Mouse (Mus musculus) E14TG2a.4 (cell line): ENCODE results near the gene Syt15.

Experiments used
- H3K27me3 ChIP-seq: 2 replicates; pipeline ENCODE4 v1.6.1; 2014; ENCODE audit warnings: low read length, control low read depth; ENCODE audit not compliant: insufficient read depth
- H3K36me3 ChIP-seq: 2 replicates; pipeline ENCODE4 v1.6.1; 2014; ENCODE audit warnings: low read length, control low read depth; ENCODE audit not compliant: insufficient read depth
- H3K4me1 ChIP-seq: replicated peaks from 2 replicates; pipeline ENCODE4 v1.6.1; 2014; ENCODE audit warnings: low read depth, low read length, control low read depth
- H3K4me3 ChIP-seq: replicated peaks from 2 replicates; pipeline ENCODE4 v1.5.1; 2014; ENCODE audit warnings: mild to moderate bottlenecking, low read length
- H3K9me3 ChIP-seq: 2 replicates; pipeline ENCODE4 v1.6.1; 2014; ENCODE audit warnings: low read length, control low read depth
- CTCF ChIP-seq: conservative IDR thresholded peaks from 2 replicates; pipeline ENCODE4 v1.5.1; 2014; ENCODE audit warnings: low read length
- NANOG ChIP-seq: IDR thresholded peaks from 2 replicates; pipeline ENCODE4 v1.6.1; 2014; ENCODE audit warnings: borderline replicate concordance, low read length, mixed read lengths
- POU5F1 ChIP-seq: IDR thresholded peaks from 2 replicates; pipeline ENCODE4 v1.6.1; 2014; ENCODE audit warnings: low read length, borderline replicate concordance

The Syt15 gene

GRCm38 (mm10) chr14:34268046-34268445 is 48.7 kb downstream of the Syt15 start:
- no peak overlapping the region for H3K4me3 ChIP-seq
- no peaks in the 10 kb centered on the region for H3K36me3 ChIP-seq
- no peaks in the 10 kb centered on the region for H3K27me3 ChIP-seq
- H3K9me3 ChIP-seq: no peaks in the 10 kb centered on the region
- TF ChIP-seq POU5F1: no peak
- no peak for TF ChIP-seq NANOG
- TF ChIP-seq CTCF: no peak
- peaks cover 19% of the 10 kb centered on the region for H3K4me1 ChIP-seq

- peaks cover 13% of the 10 kb centered on the region for H3K4me1 ChIP-seq
- no peak for TF ChIP-seq POU5F1
- peak; percentile 35 for TF ChIP-seq CTCF
- no peak overlapping the region for H3K4me3 ChIP-seq
- H3K9me3 ChIP-seq: no peaks in the 10 kb centered on the region
- no peaks in the 10 kb centered on the region for H3K36me3 ChIP-seq
- no peaks in the 10 kb centered on the region for H3K27me3 ChIP-seq
These were observed 53.9 kb downstream of the Syt15 start for GRCm38 (mm10) chr14:34273280-34273679.

GRCm38 (mm10) chr14:34274141-34274540 is 54.7 kb downstream of the Syt15 start:
- H3K4me3 ChIP-seq: no peak overlapping the region
- TF ChIP-seq POU5F1: no peak
- TF ChIP-seq NANOG: no peak
- TF ChIP-seq CTCF: no peak
- H3K36me3 ChIP-seq: no peaks in the 10 kb centered on the region
- H3K27me3 ChIP-seq: no peaks in the 10 kb centered on the region
- peaks cover 9% of the 10 kb centered on the region for H3K4me1 ChIP-seq
- H3K9me3 ChIP-seq: no peaks in the 10 kb centered on the region

- TF ChIP-seq NANOG (no peak), CTCF (no peak), POU5F1 (no peak)
- no peak overlapping the region for H3K4me3 ChIP-seq
- H3K9me3 ChIP-seq: no peaks in the 10 kb centered on the region
- H3K36me3 ChIP-seq: no peaks in the 10 kb centered on the region
- peaks cover 9% of the 10 kb centered on the region for H3K4me1 ChIP-seq
- H3K27me3 ChIP-seq: no peaks in the 10 kb centered on the region
These were observed 55.8 kb downstream of the Syt15 start for GRCm38 (mm10) chr14:34275225-34275624.

- Histone ChIP-seq H3K9me3 (no peaks in the 10 kb centered on the region), H3K4me3 (no peak overlapping the region), H3K4me1 (peaks cover 9% of the 10 kb centered on the region), H3K27me3 (no peaks in the 10 kb centered on the region), H3K36me3 (no peaks in the 10 kb centered on the region)
- no peak for TF ChIP-seq CTCF
- TF ChIP-seq NANOG: no peak
- no peak for TF ChIP-seq POU5F1
These were observed 60.3 kb downstream of the Syt15 start for GRCm38 (mm10) chr14:34279726-34280125.
